Mouse (Mus musculus): Measurements from ENCODE around the gene Trpv4. TPM values are rescaled to one million over a fixed set of nuclear protein-coding genes. Genes with fewer than 3 reads are reported as not detected.

Gene Trpv4
- polyA plus RNA-seq, 1 experiment from 2014 or later: 0.87 TPM

DNA sequence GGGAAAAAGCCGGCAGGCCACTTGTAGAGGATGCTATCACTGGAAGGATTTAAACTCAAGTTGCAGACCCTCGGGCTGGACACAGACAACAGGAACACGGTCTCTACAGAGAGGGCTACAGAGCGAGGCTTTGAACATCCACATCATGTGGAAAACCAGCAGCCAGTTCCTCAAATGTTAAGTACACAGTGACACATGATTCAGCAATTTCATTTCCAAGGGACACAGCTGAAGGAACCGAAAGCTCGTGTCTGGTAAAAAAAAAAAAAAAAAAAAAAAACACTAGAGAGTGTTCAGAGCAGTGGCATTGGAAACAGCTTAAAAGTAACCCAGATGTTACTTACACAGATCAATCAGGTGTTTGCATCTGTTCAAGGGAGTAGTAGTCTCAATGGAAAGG is 2.8 kb upstream of the Trpv4 start:
- WGBS (ENCODE audit: insufficient replicate concordance): 65% methylated on average over 6 of the region's 6 CpGs
- Histone ChIP-seq H3K4me2 (no peak overlapping the region), H3K4me1 (ENCODE audit: control insufficient read depth, insufficient read depth, low read length) (peaks cover 10% of the 10 kb centered on the region; the same call in 1 of the 2 replicates), H3K9me3 (replicated peaks; ENCODE audit: control insufficient read depth, low read length) (no peaks in the 10 kb centered on the region), H3K36me3 (ENCODE audit: control insufficient read depth, insufficient read depth, low read length) (no peaks in the 10 kb centered on the region), H3K27me3 (ENCODE audit: control insufficient read depth, insufficient read depth, low read length) (peaks cover 43% of the 10 kb centered on the region), H3K27ac (ENCODE audit: low read depth, low read length) (no peak overlapping the region), H3K4me3 (ENCODE audit: low read depth, low read length) (no peak overlapping the region), H3K9ac (ENCODE audit: low read depth, low read length) (no peak overlapping the region)
- no peak for ATAC-seq (replicated peaks; ENCODE audit: insufficient number of reproducible peaks, low FRiP score, low TSS enrichment)

DNA sequence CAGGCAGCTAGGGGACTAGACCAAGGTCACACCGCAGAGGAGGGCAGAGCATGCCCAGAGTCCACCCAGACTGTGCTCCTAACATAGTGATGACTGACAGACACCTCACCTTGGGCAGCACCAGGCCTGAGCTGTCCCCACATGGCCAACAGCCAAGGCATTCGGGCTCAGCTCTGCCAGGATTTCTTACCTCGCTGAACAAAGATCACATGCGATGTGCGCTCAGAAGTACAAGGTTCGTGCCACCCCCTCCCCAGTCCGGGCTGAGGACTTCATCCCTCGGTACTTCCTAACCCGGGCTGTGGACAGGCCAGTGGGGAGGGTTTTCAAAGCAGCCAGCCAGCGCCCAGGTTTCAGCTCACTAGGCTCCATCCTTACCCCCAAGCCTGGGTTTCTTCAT is 795 bp downstream of the Trpv4 start:
- Histone ChIP-seq H3K4me2 (peak overlapping the region; percentile 93), H3K9me3 (replicated peaks; ENCODE audit: control insufficient read depth, low read length) (no peaks in the 10 kb centered on the region), H3K27me3 (ENCODE audit: control insufficient read depth, insufficient read depth, low read length) (peaks cover 61% of the 10 kb centered on the region), H3K36me3 (ENCODE audit: control insufficient read depth, insufficient read depth, low read length) (no peaks in the 10 kb centered on the region), H3K4me3 (ENCODE audit: low read depth, low read length) (peak overlapping the region; percentile 52; the same call in 1 of the 2 replicates), H3K4me1 (ENCODE audit: control insufficient read depth, insufficient read depth, low read length) (peaks cover 10% of the 10 kb centered on the region; the same call in 1 of the 2 replicates), H3K27ac (ENCODE audit: low read depth, low read length) (no peak overlapping the region), H3K9ac (ENCODE audit: low read depth, low read length) (no peak overlapping the region)
- 33% methylated on average over 10 of the region's 10 CpGs for WGBS (ENCODE audit: insufficient replicate concordance)
- ATAC-seq (replicated peaks; ENCODE audit: insufficient number of reproducible peaks, low FRiP score, low TSS enrichment): no peak

DNA sequence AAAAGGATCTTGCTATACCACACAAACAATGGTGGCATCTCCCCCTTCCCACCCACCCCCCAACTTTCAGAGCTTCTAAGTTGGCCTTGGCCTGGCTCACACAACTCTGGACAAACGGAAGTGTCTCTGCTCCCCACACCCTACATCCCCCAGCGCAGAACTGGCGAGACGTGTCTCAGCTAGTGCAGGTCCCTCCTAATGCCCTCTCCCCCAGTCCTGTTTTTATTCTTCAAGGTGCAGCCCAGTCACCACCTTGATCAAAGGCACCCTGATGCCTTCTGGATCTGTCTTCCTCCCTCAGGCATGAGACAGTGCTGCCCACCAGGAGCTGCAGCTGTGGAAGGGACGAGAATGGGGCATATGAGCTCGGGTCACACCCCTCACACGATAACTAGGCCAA is 1.9 kb downstream of the Trpv4 start:
- 74% methylated on average over 7 of the region's 7 CpGs for WGBS (ENCODE audit: insufficient replicate concordance)
- no peak overlapping the region for H3K9ac ChIP-seq (ENCODE audit: low read depth, low read length)

DNA sequence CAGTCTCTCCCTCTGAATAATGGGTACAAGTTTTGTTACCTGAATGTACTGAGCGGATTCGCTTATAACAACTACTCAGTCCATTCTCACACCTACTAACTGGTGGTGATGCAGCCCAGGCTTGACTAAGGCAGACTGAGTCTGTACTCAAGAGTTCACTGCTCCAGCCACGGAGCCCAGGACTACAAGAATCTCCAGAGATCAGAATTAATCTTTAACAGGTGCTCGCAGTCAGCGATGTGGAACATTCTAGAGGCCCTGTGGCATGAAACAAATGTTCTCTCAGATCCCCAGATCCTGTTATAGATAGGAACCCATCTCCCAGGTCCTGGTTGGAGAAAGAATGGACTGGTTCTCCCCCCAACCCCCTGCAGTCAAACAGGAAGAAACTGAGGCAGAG is 2.5 kb downstream of the Trpv4 start:
- H3K4me1 ChIP-seq (ENCODE audit: control insufficient read depth, insufficient read depth, low read length): peaks cover 20% of the 10 kb centered on the region
- no peak overlapping the region for H3K4me2 ChIP-seq
- no peaks in the 10 kb centered on the region for H3K36me3 ChIP-seq (ENCODE audit: control insufficient read depth, insufficient read depth, low read length)
- H3K9ac ChIP-seq (ENCODE audit: low read depth, low read length): no peak overlapping the region
- H3K9me3 ChIP-seq (replicated peaks; ENCODE audit: control insufficient read depth, low read length): no peaks in the 10 kb centered on the region
- H3K27me3 ChIP-seq (ENCODE audit: control insufficient read depth, insufficient read depth, low read length): peaks cover 70% of the 10 kb centered on the region
- no peak for ATAC-seq (replicated peaks; ENCODE audit: insufficient number of reproducible peaks, low FRiP score, low TSS enrichment)
- no peak overlapping the region for H3K4me3 ChIP-seq (ENCODE audit: low read depth, low read length)
- no peak overlapping the region for H3K27ac ChIP-seq (ENCODE audit: low read depth, low read length)
- WGBS (ENCODE audit: insufficient replicate concordance): 84% methylated on average over 5 of the region's 5 CpGs

More for the DNA sequence above, 1.9 kb downstream of the Trpv4 start:
- no peak for ATAC-seq (replicated peaks; ENCODE audit: insufficient number of reproducible peaks, low FRiP score, low TSS enrichment)
- no peaks in the 10 kb centered on the region for H3K36me3 ChIP-seq (ENCODE audit: control insufficient read depth, insufficient read depth, low read length)
- peaks cover 70% of the 10 kb centered on the region for H3K27me3 ChIP-seq (ENCODE audit: control insufficient read depth, insufficient read depth, low read length)
- no peak overlapping the region for H3K4me2 ChIP-seq
- H3K4me1 ChIP-seq (ENCODE audit: control insufficient read depth, insufficient read depth, low read length): peaks cover 14% of the 10 kb centered on the region
- no peaks in the 10 kb centered on the region for H3K9me3 ChIP-seq (replicated peaks; ENCODE audit: control insufficient read depth, low read length)
- no peak overlapping the region for H3K4me3 ChIP-seq (ENCODE audit: low read depth, low read length)
- H3K27ac ChIP-seq (ENCODE audit: low read depth, low read length): no peak overlapping the region

DNA sequence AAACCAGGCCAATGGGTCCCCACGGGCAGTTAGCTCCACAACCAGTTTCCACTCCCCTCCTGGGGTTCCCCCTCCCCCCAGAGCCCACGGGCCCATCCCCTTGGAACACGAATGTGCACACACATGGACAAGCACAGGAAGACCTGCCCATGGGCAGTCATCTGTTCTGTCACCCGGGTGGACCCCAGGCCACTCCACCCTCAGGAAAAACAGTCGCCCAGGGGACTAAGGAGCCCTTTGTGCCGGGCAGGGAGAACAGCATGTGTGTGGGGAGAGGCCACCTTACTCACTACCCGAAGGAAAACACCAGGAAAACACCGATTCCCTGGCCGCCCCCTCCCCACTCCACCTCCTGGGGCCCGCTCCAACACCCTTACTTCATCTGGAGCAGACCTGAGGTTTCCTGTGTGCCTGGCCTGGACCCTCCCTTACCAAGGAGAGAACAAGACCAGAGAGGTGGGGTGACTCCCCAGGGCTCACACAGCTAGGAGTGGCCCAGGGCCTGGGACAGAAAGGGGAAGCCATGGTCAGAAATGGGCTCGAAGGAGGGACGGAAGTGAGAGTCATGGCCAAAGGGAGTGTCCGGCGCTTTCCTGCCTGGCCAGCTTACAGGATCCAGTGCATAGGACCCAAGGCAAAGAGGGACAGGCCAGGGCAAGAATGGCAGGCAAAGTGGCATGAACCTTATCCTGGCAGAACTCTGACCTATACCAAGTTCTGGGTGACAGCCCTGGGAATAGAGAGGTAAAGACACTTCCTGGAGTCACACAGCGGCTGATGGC is 4.4 kb downstream of the Trpv4 start:
- H3K27me3 ChIP-seq (ENCODE audit: control insufficient read depth, insufficient read depth, low read length): peaks cover 65% of the 10 kb centered on the region
- H3K27ac ChIP-seq (ENCODE audit: low read depth, low read length): no peak overlapping the region
- no peaks in the 10 kb centered on the region for H3K36me3 ChIP-seq (ENCODE audit: control insufficient read depth, insufficient read depth, low read length)
- H3K4me2 ChIP-seq: no peak overlapping the region
- no peak overlapping the region for H3K4me3 ChIP-seq (ENCODE audit: low read depth, low read length)
- H3K9me3 ChIP-seq (replicated peaks; ENCODE audit: control insufficient read depth, low read length): no peaks in the 10 kb centered on the region
- no peak overlapping the region for H3K9ac ChIP-seq (ENCODE audit: low read depth, low read length)
- no peak for ATAC-seq (replicated peaks; ENCODE audit: insufficient number of reproducible peaks, low FRiP score, low TSS enrichment)
- peaks cover 21% of the 10 kb centered on the region for H3K4me1 ChIP-seq (ENCODE audit: control insufficient read depth, insufficient read depth, low read length)
- 59% methylated on average over 12 of the region's 15 CpGs for WGBS (ENCODE audit: insufficient replicate concordance)

DNA sequence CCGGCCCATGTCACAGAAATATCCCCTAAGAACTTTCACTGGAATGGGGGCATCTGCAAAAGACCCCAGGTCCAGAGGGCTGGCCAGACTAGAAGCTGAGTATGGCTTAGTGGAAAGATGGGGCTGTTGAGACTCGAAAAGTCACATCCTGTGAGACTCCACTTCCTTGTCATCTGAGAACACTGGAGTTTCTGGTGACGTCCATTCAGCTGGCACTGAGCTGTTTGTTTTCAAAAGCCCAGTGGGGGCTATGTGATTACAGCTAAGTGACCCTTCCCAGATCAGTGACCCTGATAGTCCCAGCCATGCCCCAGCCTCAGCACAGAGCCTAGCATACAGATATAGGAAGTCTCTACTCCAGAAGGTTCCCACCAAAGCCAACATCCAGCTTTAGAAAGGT is 6.8 kb downstream of the Trpv4 start:
- no peak overlapping the region for H3K4me3 ChIP-seq (ENCODE audit: low read depth, low read length)
- H3K9ac ChIP-seq (ENCODE audit: low read depth, low read length): 0 out of 2 replicates have a peak overlapping the region, but pooled peaks have one; percentile 39
- no peaks in the 10 kb centered on the region for H3K9me3 ChIP-seq (replicated peaks; ENCODE audit: control insufficient read depth, low read length)
- H3K36me3 ChIP-seq (ENCODE audit: control insufficient read depth, insufficient read depth, low read length): no peaks in the 10 kb centered on the region
- ATAC-seq (replicated peaks; ENCODE audit: insufficient number of reproducible peaks, low FRiP score, low TSS enrichment): no peak
- no peak overlapping the region for H3K27ac ChIP-seq (ENCODE audit: low read depth, low read length)
- 31% methylated on average over 3 of the region's 3 CpGs for WGBS (ENCODE audit: insufficient replicate concordance)
- peaks cover 50% of the 10 kb centered on the region for H3K27me3 ChIP-seq (ENCODE audit: control insufficient read depth, insufficient read depth, low read length)
- peak overlapping the region; percentile 29 for H3K4me2 ChIP-seq
- peaks cover 19% of the 10 kb centered on the region for H3K4me1 ChIP-seq (ENCODE audit: control insufficient read depth, insufficient read depth, low read length)

DNA sequence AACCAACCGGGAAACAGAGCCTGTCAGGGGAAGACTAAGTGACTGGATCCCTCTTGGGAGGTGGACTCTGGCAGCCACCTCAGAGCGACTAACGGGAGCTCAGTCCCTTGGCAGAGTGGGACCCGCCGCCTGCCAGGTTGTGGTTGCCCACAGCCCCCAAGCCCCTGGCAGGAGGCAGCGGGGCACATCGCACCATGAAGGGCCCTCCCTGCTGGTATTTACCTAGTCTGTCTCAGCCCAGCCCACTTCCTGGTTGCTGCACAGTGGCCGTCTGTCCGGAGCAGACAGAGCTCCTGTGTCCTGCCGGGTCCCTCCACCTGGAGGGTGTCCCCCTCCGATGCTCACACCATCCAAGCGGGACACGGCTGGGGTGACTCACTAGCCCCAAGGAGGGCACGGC is 7.2 kb downstream of the Trpv4 start:
- WGBS (ENCODE audit: insufficient replicate concordance): 24% methylated on average over 14 of the region's 14 CpGs
- peaks cover 47% of the 10 kb centered on the region for H3K27me3 ChIP-seq (ENCODE audit: control insufficient read depth, insufficient read depth, low read length)
- ATAC-seq (replicated peaks; ENCODE audit: insufficient number of reproducible peaks, low FRiP score, low TSS enrichment): no peak
- peak overlapping the region; percentile 29 for H3K4me2 ChIP-seq
- H3K27ac ChIP-seq (ENCODE audit: low read depth, low read length): no peak overlapping the region
- peaks cover 19% of the 10 kb centered on the region for H3K4me1 ChIP-seq (ENCODE audit: control insufficient read depth, insufficient read depth, low read length)
- no peaks in the 10 kb centered on the region for H3K9me3 ChIP-seq (replicated peaks; ENCODE audit: control insufficient read depth, low read length)
- H3K36me3 ChIP-seq (ENCODE audit: control insufficient read depth, insufficient read depth, low read length): no peaks in the 10 kb centered on the region
- H3K4me3 ChIP-seq (ENCODE audit: low read depth, low read length): no peak overlapping the region
- H3K9ac ChIP-seq (ENCODE audit: low read depth, low read length): peak overlapping the region; percentile 39; the same call in 1 of the 2 replicates

- Histone ChIP-seq H3K27me3 (ENCODE audit: control insufficient read depth, insufficient read depth, low read length) (peaks cover 37% of the 10 kb centered on the region), H3K9ac (ENCODE audit: low read depth, low read length) (no peak overlapping the region), H3K4me1 (ENCODE audit: control insufficient read depth, insufficient read depth, low read length) (peaks cover 19% of the 10 kb centered on the region), H3K9me3 (replicated peaks; ENCODE audit: control insufficient read depth, low read length) (no peaks in the 10 kb centered on the region), H3K36me3 (ENCODE audit: control insufficient read depth, insufficient read depth, low read length) (no peaks in the 10 kb centered on the region), H3K4me2 (no peak overlapping the region), H3K27ac (ENCODE audit: low read depth, low read length) (no peak overlapping the region), H3K4me3 (ENCODE audit: low read depth, low read length) (no peak overlapping the region)
- ATAC-seq (replicated peaks; ENCODE audit: insufficient number of reproducible peaks, low FRiP score, low TSS enrichment): no peak
- 77% methylated on average over 11 of the region's 11 CpGs for WGBS (ENCODE audit: insufficient replicate concordance)
Measured at GRCm38 (mm10) chr5:114648728-114649311, 9.4 kb downstream of the Trpv4 start.
